Mouse (Mus musculus): ENCODE measurements at regions not wholly inside any gene's neighbourhood (a gene's known extent, or its start where the extent isn't known, plus 50 kb on each side); places are given as distances from the start of the nearest gene placed in this dataset.
"Not testable (repeated sequence)": the region's sequence is repeated elsewhere in the genome, so short reads cannot be mapped to it uniquely, and the experiment has no call there.

DNA sequence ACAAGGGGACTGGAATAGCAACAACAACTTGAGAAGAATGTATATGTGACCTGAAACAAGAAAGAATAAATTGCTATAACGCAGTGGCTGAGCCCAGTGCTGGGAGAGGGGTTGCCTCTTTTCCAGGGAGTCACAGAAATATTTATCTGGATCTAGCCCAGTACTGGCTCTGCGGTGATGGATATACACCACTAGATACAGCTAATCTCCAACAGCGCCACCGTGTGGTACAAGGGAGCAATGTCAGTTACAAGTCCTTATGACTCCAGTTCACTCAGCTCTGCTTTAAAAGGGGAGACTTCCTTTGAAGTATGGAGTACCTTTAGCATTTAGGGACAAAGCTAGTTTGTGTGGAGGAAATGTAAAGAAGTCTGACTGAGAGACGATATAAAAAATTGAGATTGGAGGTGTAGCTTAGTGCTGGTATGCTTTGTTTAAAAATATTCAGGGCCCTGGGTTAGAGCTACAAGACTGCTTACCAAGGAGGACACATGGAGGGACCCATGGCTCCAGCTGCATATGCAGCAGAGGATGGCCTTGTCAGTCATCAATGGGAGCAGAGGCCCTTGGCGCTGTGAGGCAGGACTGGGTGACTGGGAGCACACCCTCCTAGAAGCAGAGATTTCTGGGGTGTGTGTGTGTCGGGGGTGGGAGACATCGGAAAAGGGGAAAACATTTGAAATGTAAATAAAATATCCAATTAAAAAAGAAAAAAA, 97.6 kb upstream of the Stxbp6 start:
- Histone ChIP-seq H3K27me3 (ENCODE audit: control insufficient read depth, insufficient read depth, low read length) (no peaks in the 10 kb centered on the region), H3K9me3 (ENCODE audit: control insufficient read depth, low read length) (no peaks in the 10 kb centered on the region), H3K4me1 (ENCODE audit: control insufficient read depth in 2 of 2, insufficient read depth in 2 of 2, low read length in 2 of 2) (no peaks in the 10 kb centered on the region), H3K36me3 (ENCODE audit: control insufficient read depth, insufficient read depth, low read length) (no peaks in the 10 kb centered on the region), H3K27ac (replicated peaks in 1 of 2; ENCODE audit: control insufficient read depth in 1 of 2, insufficient read depth in 1 of 2, low read depth in 2 of 2, low read length in 2 of 2) (no peak overlapping the region), H3K4me3 (ENCODE audit: control insufficient read depth in 1 of 2, insufficient read depth in 1 of 2, low read depth in 1 of 2, low read length in 2 of 2) (no peak overlapping the region), H3K9ac (ENCODE audit: low read length) (no peak overlapping the region), H3K4me2 (ENCODE audit: low read length) (no peak overlapping the region)
- ATAC-seq (ENCODE audit: insufficient number of reproducible peaks, insufficient read depth, low FRiP score, low read depth), result no peak
- WGBS, result 38% methylated on average over 8 of the region's 8 CpGs

DNA sequence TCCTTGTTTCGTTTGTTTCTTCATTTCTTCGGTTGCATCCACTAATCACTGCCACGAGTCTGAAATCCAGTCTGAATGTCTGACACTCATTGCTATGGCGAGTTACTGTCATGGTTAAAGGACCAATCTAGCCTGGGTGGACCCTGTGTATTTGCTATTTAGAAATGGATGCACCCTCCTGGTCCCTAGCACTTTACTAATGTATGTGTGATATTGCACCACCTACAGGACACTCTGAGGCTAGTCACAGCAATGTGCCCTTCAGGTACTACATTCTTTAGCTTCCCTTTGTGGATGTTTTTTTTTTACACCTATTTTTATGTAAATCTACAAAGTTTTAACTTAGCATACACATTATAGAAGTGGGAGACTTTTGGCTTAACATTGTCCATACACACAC, 87.5 kb upstream of the Stxbp6 start:
- H3K4me1 ChIP-seq (ENCODE audit: control insufficient read depth in 2 of 2, insufficient read depth in 2 of 2, low read length in 2 of 2), result no peaks in the 10 kb centered on the region
- H3K4me2 ChIP-seq (ENCODE audit: low read length), result no peak overlapping the region
- no peak overlapping the region for H3K9ac ChIP-seq (ENCODE audit: low read length)
- H3K27me3 ChIP-seq (ENCODE audit: control insufficient read depth, insufficient read depth, low read length), result no peaks in the 10 kb centered on the region
- no peaks in the 10 kb centered on the region for H3K9me3 ChIP-seq (ENCODE audit: control insufficient read depth, low read length)
- no peak for ATAC-seq (ENCODE audit: insufficient number of reproducible peaks, insufficient read depth, low FRiP score, low read depth)
- 73% methylated on average over 4 of the region's 4 CpGs for WGBS
- H3K4me3 ChIP-seq (ENCODE audit: control insufficient read depth in 1 of 2, insufficient read depth in 1 of 2, low read depth in 1 of 2, low read length in 2 of 2), result no peak overlapping the region
- no peak overlapping the region for H3K27ac ChIP-seq (replicated peaks in 1 of 2; ENCODE audit: control insufficient read depth in 1 of 2, insufficient read depth in 1 of 2, low read depth in 2 of 2, low read length in 2 of 2)
- no peaks in the 10 kb centered on the region for H3K36me3 ChIP-seq (ENCODE audit: control insufficient read depth, insufficient read depth, low read length)

DNA sequence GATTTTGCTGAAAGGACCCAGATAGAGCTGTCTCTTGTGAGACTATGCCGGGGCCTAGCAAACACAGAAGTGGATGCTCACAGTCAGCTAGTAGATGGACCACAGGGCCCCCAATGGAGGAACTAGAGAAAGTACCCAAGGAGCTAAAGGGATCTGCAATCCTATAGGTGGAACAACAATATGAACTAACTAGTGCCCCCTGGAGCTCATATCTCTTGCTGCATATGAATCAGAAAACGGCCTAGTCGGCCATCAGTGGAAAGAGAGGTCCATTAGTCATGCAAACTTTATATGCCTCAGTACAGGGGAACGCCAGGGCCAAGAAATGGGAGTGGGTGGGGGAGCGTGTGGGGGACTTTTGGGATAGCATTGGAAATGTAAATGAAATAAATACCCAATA, 87.1 kb upstream of the Stxbp6 start:
- 87% methylated on average over 5 of the region's 5 CpGs for WGBS
- H3K4me2 ChIP-seq (ENCODE audit: low read length); ATAC-seq (ENCODE audit: insufficient number of reproducible peaks, insufficient read depth, low FRiP score, low read depth): not testable (repeated sequence)

DNA sequence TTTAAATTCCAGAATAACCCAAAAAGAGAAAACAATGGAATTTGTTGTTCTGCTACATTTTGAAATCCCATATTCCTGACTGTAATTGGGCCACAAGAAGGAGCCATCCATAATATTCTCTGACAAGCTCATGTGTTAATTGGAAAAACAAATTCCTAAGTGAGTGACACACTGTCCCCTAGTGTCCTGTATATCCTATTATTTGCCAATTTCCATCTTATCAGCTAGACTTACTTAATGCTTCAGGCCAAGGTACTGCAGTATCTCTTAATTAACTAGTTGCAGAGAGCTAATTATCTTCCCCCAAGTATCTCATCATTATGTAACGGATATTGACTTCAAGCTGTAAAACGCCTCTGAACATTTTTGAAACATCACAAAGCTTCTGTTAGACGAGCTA, 84.5 kb upstream of the Stxbp6 start:
- no peak for ATAC-seq (ENCODE audit: insufficient number of reproducible peaks, insufficient read depth, low FRiP score, low read depth)

More for the DNA sequence above, 87.1 kb upstream of the Stxbp6 start:
- not testable (repeated sequence) for H3K4me3 ChIP-seq (ENCODE audit: control insufficient read depth in 1 of 2, insufficient read depth in 1 of 2, low read depth in 1 of 2, low read length in 2 of 2); H3K9ac ChIP-seq (ENCODE audit: low read length); H3K27me3 ChIP-seq (ENCODE audit: control insufficient read depth, insufficient read depth, low read length); H3K36me3 ChIP-seq (ENCODE audit: control insufficient read depth, insufficient read depth, low read length); H3K27ac ChIP-seq (replicated peaks in 1 of 2; ENCODE audit: control insufficient read depth in 1 of 2, insufficient read depth in 1 of 2, low read depth in 2 of 2, low read length in 2 of 2); H3K9me3 ChIP-seq (ENCODE audit: control insufficient read depth, low read length); H3K4me1 ChIP-seq (ENCODE audit: control insufficient read depth in 2 of 2, insufficient read depth in 2 of 2, low read length in 2 of 2)

DNA sequence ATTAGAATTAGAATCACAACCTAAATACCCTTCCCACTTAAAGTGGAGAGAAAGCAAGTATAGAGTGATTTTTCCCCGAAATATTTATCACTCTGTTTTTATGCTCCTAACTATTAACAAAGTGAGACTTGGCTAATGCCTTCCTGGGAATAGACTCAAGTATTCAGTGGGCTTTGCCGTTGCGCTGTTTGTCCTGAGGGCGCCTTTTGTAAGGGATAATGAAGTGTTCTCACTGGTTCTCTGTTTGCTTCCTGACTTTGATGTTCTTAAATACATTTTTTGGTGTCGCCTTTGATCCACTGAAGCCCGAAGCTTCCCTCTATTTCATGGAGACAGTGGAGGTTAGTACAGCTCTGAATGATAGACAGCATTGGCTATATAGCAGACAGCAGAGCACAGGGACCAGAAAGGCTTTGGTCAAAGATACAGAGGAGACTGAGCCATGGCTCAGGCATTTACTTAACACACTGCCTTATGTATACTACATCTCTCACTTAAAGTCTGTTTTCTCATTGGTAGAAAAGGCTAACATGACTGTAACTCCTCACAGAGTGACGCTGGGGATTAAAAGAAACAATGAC, 63.0 kb upstream of the Stxbp6 start:
- no peaks in the 10 kb centered on the region for H3K27me3 ChIP-seq (ENCODE audit: control insufficient read depth, insufficient read depth, low read length)
- no peak overlapping the region for H3K4me2 ChIP-seq (ENCODE audit: low read length)
- H3K36me3 ChIP-seq (ENCODE audit: control insufficient read depth, insufficient read depth, low read length), result no peaks in the 10 kb centered on the region
- H3K9me3 ChIP-seq (ENCODE audit: control insufficient read depth, low read length), result no peaks in the 10 kb centered on the region
- 76% methylated on average over 7 of the region's 7 CpGs for WGBS
- ATAC-seq (ENCODE audit: insufficient number of reproducible peaks, insufficient read depth, low FRiP score, low read depth), result no peak
- H3K4me3 ChIP-seq (ENCODE audit: control insufficient read depth in 1 of 2, insufficient read depth in 1 of 2, low read depth in 1 of 2, low read length in 2 of 2), result no peak overlapping the region
- no peak overlapping the region for H3K27ac ChIP-seq (replicated peaks in 1 of 2; ENCODE audit: control insufficient read depth in 1 of 2, insufficient read depth in 1 of 2, low read depth in 2 of 2, low read length in 2 of 2)
- no peak overlapping the region for H3K9ac ChIP-seq (ENCODE audit: low read length)
- 0 out of 4 replicates have a peak, but pooled peaks cover 0 to 2% of the 10 kb centered on the region in 2 experiments for H3K4me1 ChIP-seq (ENCODE audit: control insufficient read depth in 2 of 2, insufficient read depth in 2 of 2, low read length in 2 of 2)

More for the DNA sequence above, 84.5 kb upstream of the Stxbp6 start:
- Histone ChIP-seq H3K9me3 (ENCODE audit: control insufficient read depth, low read length) (no peaks in the 10 kb centered on the region), H3K4me2 (ENCODE audit: low read length) (no peak overlapping the region), H3K9ac (ENCODE audit: low read length) (no peak overlapping the region), H3K27ac (replicated peaks in 1 of 2; ENCODE audit: control insufficient read depth in 1 of 2, insufficient read depth in 1 of 2, low read depth in 2 of 2, low read length in 2 of 2) (no peak overlapping the region), H3K4me3 (ENCODE audit: control insufficient read depth in 1 of 2, insufficient read depth in 1 of 2, low read depth in 1 of 2, low read length in 2 of 2) (no peak overlapping the region), H3K36me3 (ENCODE audit: control insufficient read depth, insufficient read depth, low read length) (no peaks in the 10 kb centered on the region), H3K27me3 (ENCODE audit: control insufficient read depth, insufficient read depth, low read length) (no peaks in the 10 kb centered on the region), H3K4me1 (ENCODE audit: control insufficient read depth in 2 of 2, insufficient read depth in 2 of 2, low read length in 2 of 2) (no peaks in the 10 kb centered on the region)
- WGBS, result 77% methylated on average over 3 of the region's 3 CpGs

DNA sequence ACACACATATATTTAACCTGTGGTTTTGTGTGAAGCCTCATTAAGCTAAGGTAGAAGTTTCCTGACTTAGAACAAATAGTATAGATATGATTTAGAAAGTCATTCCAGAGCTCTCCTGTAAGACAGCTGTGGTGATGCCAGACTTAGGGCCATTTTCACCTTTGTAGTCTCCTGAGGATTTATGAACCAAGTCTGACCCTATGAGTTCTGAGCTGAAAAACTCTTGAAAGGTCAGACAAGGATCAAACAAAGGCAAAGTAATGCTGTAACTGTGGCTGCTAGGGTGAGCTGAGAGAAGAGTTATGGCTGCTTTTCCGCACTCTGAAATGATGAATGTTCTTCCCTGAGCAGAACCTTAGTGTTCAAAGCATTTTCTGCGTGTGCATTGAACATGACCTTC, 58.9 kb upstream of the Stxbp6 start:
- H3K36me3 ChIP-seq (ENCODE audit: control insufficient read depth, insufficient read depth, low read length), result no peaks in the 10 kb centered on the region
- H3K9ac ChIP-seq (ENCODE audit: low read length), result no peak overlapping the region
- 90% methylated on average over 2 of the region's 2 CpGs for WGBS
- H3K9me3 ChIP-seq (ENCODE audit: control insufficient read depth, low read length), result no peaks in the 10 kb centered on the region
- H3K4me1 ChIP-seq (ENCODE audit: control insufficient read depth in 2 of 2, insufficient read depth in 2 of 2, low read length in 2 of 2), result 0 out of 4 replicates have a peak, but pooled peaks cover 0 to 2% of the 10 kb centered on the region in 2 experiments
- H3K4me2 ChIP-seq (ENCODE audit: low read length), result no peak overlapping the region
- no peaks in the 10 kb centered on the region for H3K27me3 ChIP-seq (ENCODE audit: control insufficient read depth, insufficient read depth, low read length)
- H3K4me3 ChIP-seq (ENCODE audit: control insufficient read depth in 1 of 2, insufficient read depth in 1 of 2, low read depth in 1 of 2, low read length in 2 of 2), result no peak overlapping the region
- ATAC-seq (ENCODE audit: insufficient number of reproducible peaks, insufficient read depth, low FRiP score, low read depth), result no peak
- no peak overlapping the region for H3K27ac ChIP-seq (replicated peaks in 1 of 2; ENCODE audit: control insufficient read depth in 1 of 2, insufficient read depth in 1 of 2, low read depth in 2 of 2, low read length in 2 of 2)

DNA sequence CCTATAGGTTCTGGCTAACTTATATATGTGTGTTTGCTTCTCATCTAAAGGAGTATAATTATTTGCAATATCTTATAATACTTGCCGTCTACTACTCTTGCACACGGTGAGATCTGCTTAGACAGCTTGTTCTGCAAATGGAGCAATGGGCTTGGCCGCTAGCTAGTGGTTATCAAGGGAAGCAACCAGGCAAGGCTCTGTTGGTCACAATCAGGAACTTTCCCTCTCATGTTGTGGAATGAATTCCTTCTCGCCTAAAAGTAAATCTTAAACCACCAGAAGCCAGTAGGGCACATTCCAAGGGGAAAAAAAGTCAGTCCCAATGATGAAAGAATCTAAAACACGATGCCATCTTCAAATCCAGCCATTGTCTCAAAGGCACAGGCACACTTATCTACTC, 56.6 kb upstream of the Stxbp6 start:
- no peak for ATAC-seq (ENCODE audit: insufficient number of reproducible peaks, insufficient read depth, low FRiP score, low read depth)
- Histone ChIP-seq H3K9ac (ENCODE audit: low read length) (no peak overlapping the region), H3K9me3 (ENCODE audit: control insufficient read depth, low read length) (no peaks in the 10 kb centered on the region), H3K4me1 (ENCODE audit: control insufficient read depth in 2 of 2, insufficient read depth in 2 of 2, low read length in 2 of 2) (0 out of 4 replicates have a peak, but pooled peaks cover 0 to 2% of the 10 kb centered on the region in 2 experiments), H3K4me2 (ENCODE audit: low read length) (no peak overlapping the region), H3K27me3 (ENCODE audit: control insufficient read depth, insufficient read depth, low read length) (no peaks in the 10 kb centered on the region), H3K4me3 (ENCODE audit: control insufficient read depth in 1 of 2, insufficient read depth in 1 of 2, low read depth in 1 of 2, low read length in 2 of 2) (no peak overlapping the region), H3K36me3 (ENCODE audit: control insufficient read depth, insufficient read depth, low read length) (no peaks in the 10 kb centered on the region), H3K27ac (replicated peaks in 1 of 2; ENCODE audit: control insufficient read depth in 1 of 2, insufficient read depth in 1 of 2, low read depth in 2 of 2, low read length in 2 of 2) (no peak overlapping the region)
- WGBS, result 75% methylated on average over 5 of the region's 5 CpGs

DNA sequence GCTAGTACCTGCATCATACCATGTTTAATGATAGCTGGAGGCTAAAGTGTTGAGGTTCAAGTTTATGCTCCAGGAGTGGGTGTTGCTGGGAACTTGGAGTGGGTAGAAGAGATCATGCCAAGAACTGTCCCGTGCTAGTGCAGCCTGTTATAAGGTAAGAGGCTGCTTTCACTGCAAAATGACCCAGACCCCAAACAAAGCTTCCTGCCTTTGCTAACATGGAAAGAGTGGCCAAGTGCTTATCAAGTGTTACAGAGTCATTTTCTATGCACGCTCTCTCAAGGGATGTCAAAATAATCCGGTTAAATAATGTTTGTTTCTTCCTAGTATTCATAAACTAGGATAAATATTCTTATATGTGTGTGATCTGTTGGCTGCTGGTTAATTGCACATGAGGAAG, 51.4 kb upstream of the Stxbp6 start:
- Histone ChIP-seq H3K4me2 (ENCODE audit: low read length) (no peak overlapping the region), H3K9ac (ENCODE audit: low read length) (no peak overlapping the region), H3K27me3 (ENCODE audit: control insufficient read depth, insufficient read depth, low read length) (no peaks in the 10 kb centered on the region), H3K36me3 (ENCODE audit: control insufficient read depth, insufficient read depth, low read length) (no peaks in the 10 kb centered on the region), H3K9me3 (ENCODE audit: control insufficient read depth, low read length) (no peaks in the 10 kb centered on the region), H3K4me3 (ENCODE audit: control insufficient read depth in 1 of 2, insufficient read depth in 1 of 2, low read depth in 1 of 2, low read length in 2 of 2) (no peak overlapping the region), H3K27ac (replicated peaks in 1 of 2; ENCODE audit: control insufficient read depth in 1 of 2, insufficient read depth in 1 of 2, low read depth in 2 of 2, low read length in 2 of 2) (no peak overlapping the region), H3K4me1 (ENCODE audit: control insufficient read depth in 2 of 2, insufficient read depth in 2 of 2, low read length in 2 of 2) (no peaks in the 10 kb centered on the region)
- WGBS, result 53% methylated on average over 3 of the region's 3 CpGs
- no peak for ATAC-seq (ENCODE audit: insufficient number of reproducible peaks, insufficient read depth, low FRiP score, low read depth)
